Mouse (Mus musculus): ENCODE data around the gene Gm21973.

Gene Gm21973

GRCm38 (mm10) chr15:10399795-10400194, 74.6 kb downstream of the Gm21973 start:
- no peak for DNase-seq (ENCODE audit: low spot score)

DNA sequence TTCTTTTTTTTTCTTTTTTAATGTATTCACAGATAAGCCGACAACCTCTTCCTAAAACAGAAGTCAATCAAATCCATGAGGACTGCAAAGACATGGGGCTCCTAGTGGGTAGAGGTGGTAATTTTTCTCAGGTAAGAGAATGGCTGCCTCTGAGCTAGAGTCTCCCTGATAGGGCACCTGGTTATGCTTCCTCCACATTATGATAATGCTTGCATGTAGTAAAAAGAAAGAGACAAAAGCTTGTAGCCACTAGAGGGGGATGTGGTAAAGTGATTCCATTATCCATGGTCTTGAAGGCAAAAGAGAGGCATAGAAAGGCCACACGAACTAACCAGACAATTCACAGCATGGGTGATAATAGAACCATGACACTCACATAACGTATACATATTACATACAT, 75.2 kb downstream of the Gm21973 start:
- DNase-seq (ENCODE audit: low spot score) = no peak

DNA sequence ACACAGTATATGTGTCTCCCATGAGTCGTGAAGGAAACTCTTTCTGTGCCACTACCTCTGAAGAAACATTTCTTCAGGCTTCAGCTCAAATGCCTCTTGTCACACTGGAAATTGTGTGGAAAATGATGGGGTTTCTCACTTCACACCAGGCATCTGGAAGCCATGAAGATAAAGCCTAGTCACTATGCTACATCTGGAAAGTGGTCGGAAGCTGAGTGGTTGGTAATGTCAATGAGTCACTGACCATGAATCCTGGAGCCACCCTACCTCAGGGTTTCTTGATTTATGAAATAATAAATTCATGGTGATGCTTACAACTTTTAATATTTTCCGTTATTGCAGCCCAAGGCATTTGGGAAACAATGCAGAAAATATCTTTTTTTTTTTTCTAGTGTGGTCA, 84.7 kb downstream of the Gm21973 start:
- no peak for DNase-seq (ENCODE audit: low spot score)

DNA sequence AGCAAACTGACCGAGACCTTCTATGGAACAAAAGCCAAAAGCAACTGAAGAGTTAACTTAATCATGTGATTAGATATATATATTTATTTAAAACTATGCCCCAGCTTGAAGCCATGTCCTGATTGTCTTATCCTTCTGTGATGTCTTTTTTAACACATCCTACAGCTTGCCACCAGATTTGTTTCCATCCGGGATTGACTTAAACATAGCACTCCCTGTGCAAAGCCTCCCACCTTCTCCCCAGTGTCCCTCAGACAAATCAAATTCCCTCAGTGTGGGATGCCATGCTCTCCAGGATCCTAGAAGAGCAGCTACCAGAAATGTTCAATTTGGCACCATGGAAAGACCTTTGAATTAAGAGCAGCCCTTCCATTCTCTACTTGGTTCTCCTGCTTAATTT, 85.7 kb downstream of the Gm21973 start:
- no peak for DNase-seq (ENCODE audit: low spot score)

GRCm38 (mm10) chr15:10413656-10414055, 88.5 kb downstream of the Gm21973 start:
- no peak for DNase-seq (ENCODE audit: low spot score)

- DNase-seq (ENCODE audit: low spot score) = no peak
Observed at GRCm38 (mm10) chr15:10421138-10421784, 96.1 kb downstream of the Gm21973 start.

DNA sequence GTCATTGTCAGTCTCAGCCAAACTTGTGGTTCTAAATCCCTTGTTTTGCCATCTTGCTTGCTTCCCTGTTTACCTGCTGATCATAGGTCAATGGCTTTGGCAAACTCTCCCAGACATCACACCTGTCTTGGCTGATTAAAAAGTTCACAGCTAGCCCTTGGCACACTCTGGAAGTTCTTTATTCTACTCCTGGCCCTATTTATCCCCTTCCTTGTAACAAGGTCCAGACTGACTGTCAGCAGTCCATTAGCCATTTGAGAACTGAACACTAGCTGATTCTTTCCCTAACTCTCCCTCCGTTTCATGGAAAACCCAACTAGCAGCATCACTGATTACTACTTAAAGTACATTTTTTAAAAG, 96.6 kb downstream of the Gm21973 start:
- no peak for DNase-seq (ENCODE audit: low spot score)

Measured in spleen, adult 12 weeks (tissue).